Mouse (Mus musculus): ENCODE results near the gene Hoxd10. TPM values are rescaled to one million over a fixed set of nuclear protein-coding genes. Genes with fewer than 3 reads are reported as not detected.

The Hoxd10 gene
- polyA plus RNA-seq, 2 experiments: 0.07 TPM; not detected in 1

DNA sequence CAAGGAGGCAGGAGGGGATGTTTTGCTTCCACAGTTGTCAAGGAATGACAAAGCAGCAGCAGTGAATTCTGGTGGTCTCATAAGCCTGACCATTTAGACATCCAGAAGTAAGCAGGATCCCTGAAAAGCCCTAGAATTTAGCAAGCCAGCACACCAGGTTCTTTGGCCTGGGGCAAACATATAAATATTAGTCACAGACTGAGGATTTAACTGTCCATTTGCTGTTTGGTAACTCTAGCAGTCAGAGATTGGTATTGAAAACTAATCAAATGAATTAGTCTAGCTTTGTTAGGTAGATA, 50.2 kb downstream of the Hoxd10 start:
- no peaks in the 10 kb centered on the region for H3K4me1 ChIP-seq (replicated peaks; ENCODE audit: control insufficient read depth in 2 of 2, insufficient read depth in 2 of 2, low read length in 1 of 2)
- H3K27ac ChIP-seq: no peak overlapping the region
- ATAC-seq (ENCODE audit: insufficient read depth) (no peak), DNase-seq (ENCODE audit: low read depth in 3 of 3, low spot score in 3 of 3) (no peak)
- no peak overlapping the region for H3K4me2 ChIP-seq (ENCODE audit: low read depth)
- H3K9me3 ChIP-seq (ENCODE audit: control insufficient read depth, low read length): no peaks in the 10 kb centered on the region
- peaks cover 89% of the 10 kb centered on the region for H3K27me3 ChIP-seq (ENCODE audit: control insufficient read depth, insufficient read depth, low read length)
- H3K36me3 ChIP-seq (replicated peaks; ENCODE audit: control insufficient read depth, insufficient read depth, low read depth): no peaks in the 10 kb centered on the region
- H3K9ac ChIP-seq (replicated peaks): no peak overlapping the region
- TF ChIP-seq CTCF (IDR thresholded peaks at IDR 0.05; ENCODE audit: low read depth) (no peak), EP300 (IDR thresholded peaks at IDR 0.05; ENCODE audit: low read depth) (no peak)
- H3K4me3 ChIP-seq (ENCODE audit: insufficient read depth in 1 of 2, low read depth in 2 of 2, low read length in 2 of 2): no peak overlapping the region

MicroRNA genes within 50 kb of the gene (microRNA counts, 519-probe panel; counts per million panel counts)
- microRNA mmu-miR-10b: 69.9 counts per million

Small RNA genes within 50 kb of the gene (microRNA-seq; reads per million reads assigned to microRNA genes)
- gene Gm44463 (not detected), gene Mir10b (772 reads per million, percentile 69 among the genes with 10 or more reads in this experiment)

Other genes with a start within 250 kb of the Hoxd10 start
- 4.8 and 7.1 TPM in 2 replicates for gene Lnpk, start 112.5 kb upstream of the Hoxd10 start, polyA plus RNA-seq (2012; rRNA removed)
- gene Lnpk, start 112.5 kb upstream of the Hoxd10 start, polyA plus RNA-seq (2014; fragmentation: Nextera tagmentation; extraction: Ambion mirVana): 15.4 and 15.5 TPM in 2 replicates
- gene Evx2, start 32.4 kb upstream of the Hoxd10 start, polyA plus RNA-seq (2012; rRNA removed): 0.02 TPM in 1 of 2 replicates, not detected in the other
- gene Evx2, start 32.4 kb upstream of the Hoxd10 start, polyA plus RNA-seq (2014; fragmentation: Nextera tagmentation; extraction: Ambion mirVana): not detected in 2 replicates
- gene Hoxd13, start 23.6 kb upstream of the Hoxd10 start, polyA plus RNA-seq (2012; rRNA removed): 0.09 and 0.29 TPM in 2 replicates
- gene Hoxd13, start 23.6 kb upstream of the Hoxd10 start, polyA plus RNA-seq (2014; fragmentation: Nextera tagmentation; extraction: Ambion mirVana): not detected in 2 replicates
- gene Hoxd12, start 16.9 kb upstream of the Hoxd10 start, polyA plus RNA-seq (2012; rRNA removed): 0.04 and 0.10 TPM in 2 replicates
- not detected in 2 replicates for gene Hoxd12, start 16.9 kb upstream of the Hoxd10 start, polyA plus RNA-seq (2014; fragmentation: Nextera tagmentation; extraction: Ambion mirVana)
- 0.04 and 0.09 TPM in 2 replicates for gene Hoxd11, start 12.4 kb upstream of the Hoxd10 start, polyA plus RNA-seq (2012; rRNA removed)
- not detected in 2 replicates for gene Hoxd11, start 12.4 kb upstream of the Hoxd10 start, polyA plus RNA-seq (2014; fragmentation: Nextera tagmentation; extraction: Ambion mirVana)
- 0.03 TPM in 1 of 2 replicates, not detected in the other for gene Hoxd9, start 5.8 kb downstream of the Hoxd10 start, polyA plus RNA-seq (2012; rRNA removed)
- not detected in 2 replicates for gene Hoxd9, start 5.8 kb downstream of the Hoxd10 start, polyA plus RNA-seq (2014; fragmentation: Nextera tagmentation; extraction: Ambion mirVana)
- gene Hoxd8, start 12.7 kb downstream of the Hoxd10 start, polyA plus RNA-seq (2012; rRNA removed): 0.02 and 0.04 TPM in 2 replicates
- 0.06 TPM in 1 of 2 replicates, not detected in the other for gene Hoxd8, start 12.7 kb downstream of the Hoxd10 start, polyA plus RNA-seq (2014; fragmentation: Nextera tagmentation; extraction: Ambion mirVana)
- 0.02 and 0.19 TPM in 2 replicates for gene Hoxd3, start 20.0 kb downstream of the Hoxd10 start, polyA plus RNA-seq (2012; rRNA removed)
- not detected in 2 replicates for gene Hoxd3, start 20.0 kb downstream of the Hoxd10 start, polyA plus RNA-seq (2014; fragmentation: Nextera tagmentation; extraction: Ambion mirVana)
- 0.04 TPM in 1 of 2 replicates, not detected in the other for gene Hoxd4, start 20.0 kb downstream of the Hoxd10 start, polyA plus RNA-seq (2012; rRNA removed)
- gene Hoxd4, start 20.0 kb downstream of the Hoxd10 start, polyA plus RNA-seq (2014; fragmentation: Nextera tagmentation; extraction: Ambion mirVana): not detected in 2 replicates
- not detected in 2 replicates for gene Gm28230, start 34.8 kb downstream of the Hoxd10 start, polyA plus RNA-seq (2012; rRNA removed)
- gene Gm28230, start 34.8 kb downstream of the Hoxd10 start, polyA plus RNA-seq (2014; fragmentation: Nextera tagmentation; extraction: Ambion mirVana): not detected in 2 replicates
- gene Hoxd1, start 71.1 kb downstream of the Hoxd10 start, polyA plus RNA-seq (2012; rRNA removed): not detected in 2 replicates
- not detected in 2 replicates for gene Hoxd1, start 71.1 kb downstream of the Hoxd10 start, polyA plus RNA-seq (2014; fragmentation: Nextera tagmentation; extraction: Ambion mirVana)
- gene Mtx2, start 133.9 kb downstream of the Hoxd10 start, polyA plus RNA-seq (2012; rRNA removed): 14.5 and 23.8 TPM in 2 replicates
- 74.7 and 83.3 TPM in 2 replicates for gene Mtx2, start 133.9 kb downstream of the Hoxd10 start, polyA plus RNA-seq (2014; fragmentation: Nextera tagmentation; extraction: Ambion mirVana)

All from liver, embryonic 14.5 days (tissue).